Mouse (Mus musculus): ENCODE measurements around the gene Dlg2. TPM values are rescaled to one million over a fixed set of nuclear protein-coding genes. Genes with fewer than 3 reads are reported as not detected.

The Dlg2 gene
- total RNA-seq (2021) = 1 to 10 TPM; 1.7 to 2.3 TPM
- long read RNA-seq, experiment 1, partial matches to known transcripts = 0 of 1 reads
- long read RNA-seq, experiment 1, other reads (novel, unspliced or antisense) = 1 of 1 reads
- long read RNA-seq, experiment 2, partial matches to known transcripts = 0 of 1 reads
- long read RNA-seq, experiment 2, other reads (novel, unspliced or antisense) = 1 of 1 reads

DNA sequence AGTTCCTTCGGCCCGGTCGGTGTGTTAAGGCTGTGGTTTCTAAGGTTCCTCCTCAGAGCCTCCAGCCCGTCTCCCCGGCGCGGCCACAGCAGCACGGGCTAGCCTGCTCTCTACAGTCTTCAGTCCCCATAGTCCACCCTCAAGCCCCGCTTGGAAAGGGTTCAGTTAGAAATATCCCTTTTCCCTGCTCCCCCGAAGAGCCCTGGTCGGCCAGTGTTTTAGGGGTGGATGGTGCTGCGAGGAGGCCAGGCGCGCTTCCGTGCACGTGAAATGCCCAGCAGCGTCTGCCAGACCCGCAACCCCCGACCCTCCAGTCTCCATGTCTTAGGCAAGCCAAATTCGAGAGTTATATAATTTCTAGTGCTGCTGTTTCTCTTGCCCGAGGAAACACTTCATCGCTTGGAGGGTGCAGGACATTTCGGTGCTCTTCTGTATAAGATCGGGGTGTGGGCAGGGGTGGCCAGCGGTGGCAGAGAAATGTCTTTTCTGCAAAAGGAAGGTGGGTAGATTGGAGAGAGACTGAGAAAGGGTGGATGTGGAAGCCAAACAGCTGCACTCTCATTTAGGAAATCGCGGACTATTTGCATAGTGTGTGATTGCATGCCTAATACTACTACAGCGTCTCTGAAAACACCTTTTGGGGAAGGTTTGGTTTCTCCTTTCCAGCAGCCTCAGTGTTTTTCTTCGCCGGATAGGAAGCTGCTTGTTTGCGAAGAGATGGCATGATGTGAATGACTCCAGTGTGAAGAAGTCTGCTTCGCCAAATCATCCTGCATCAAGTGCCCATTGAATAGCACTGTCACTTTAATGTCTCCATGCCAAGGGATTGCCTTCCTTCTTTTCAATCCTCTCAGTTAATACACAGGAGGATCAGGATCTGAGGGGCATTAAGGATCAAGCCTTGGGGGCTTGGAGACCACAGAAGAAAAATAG lies at the start of gene Dlg2:
TSS of gene Dlg2 (plus strand) at position 360 of the 933 bp plus-strand sequence.
- DNase-seq = no peak

DNA sequence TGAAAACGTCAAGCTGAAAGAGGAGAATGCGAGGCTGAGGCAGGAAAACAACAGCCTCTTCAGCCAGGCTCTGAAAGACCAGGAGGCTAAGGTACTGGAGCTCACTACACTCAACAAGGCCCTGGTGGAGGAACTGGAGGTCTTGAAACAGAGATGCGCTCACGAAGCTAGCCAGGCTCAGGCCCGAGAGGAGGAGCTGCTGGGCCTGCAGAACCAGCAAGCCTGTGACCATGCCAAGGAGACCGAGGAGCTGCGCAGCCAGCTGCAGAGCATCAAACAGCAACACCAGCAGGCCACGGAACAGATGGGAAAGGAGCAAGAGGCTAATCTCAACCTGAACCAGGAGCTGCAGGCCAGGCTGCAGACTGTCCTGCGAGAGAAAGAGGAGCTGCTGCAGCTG lies 49.5 kb upstream of the Dlg2 start:
- DNase-seq = peak in 1 of 2 experiments; percentile 47

GRCm38 (mm10) chr7:90432221-90432620 lies 44.3 kb upstream of the Dlg2 start:
- DNase-seq = no peak

DNA sequence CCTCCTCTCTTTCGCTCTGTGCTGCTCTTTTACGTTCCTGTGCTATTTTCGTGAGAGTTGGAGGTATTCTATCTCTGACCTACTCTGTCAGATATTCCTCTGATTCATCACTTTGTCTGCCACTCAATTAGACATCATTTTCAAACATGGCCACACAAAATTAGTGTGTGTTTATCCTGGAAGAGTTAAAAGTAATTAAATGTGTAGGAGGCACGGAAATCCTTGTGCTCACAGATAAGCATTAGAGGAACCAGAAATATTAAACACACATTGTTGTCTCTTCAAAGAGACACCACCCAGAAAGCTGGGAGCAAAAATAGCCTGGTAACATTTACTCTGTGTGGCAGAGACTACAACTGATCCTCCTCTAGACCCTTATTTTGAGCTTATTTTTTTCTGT lies 36.4 kb upstream of the Dlg2 start:
- DNase-seq = no peak

DNA sequence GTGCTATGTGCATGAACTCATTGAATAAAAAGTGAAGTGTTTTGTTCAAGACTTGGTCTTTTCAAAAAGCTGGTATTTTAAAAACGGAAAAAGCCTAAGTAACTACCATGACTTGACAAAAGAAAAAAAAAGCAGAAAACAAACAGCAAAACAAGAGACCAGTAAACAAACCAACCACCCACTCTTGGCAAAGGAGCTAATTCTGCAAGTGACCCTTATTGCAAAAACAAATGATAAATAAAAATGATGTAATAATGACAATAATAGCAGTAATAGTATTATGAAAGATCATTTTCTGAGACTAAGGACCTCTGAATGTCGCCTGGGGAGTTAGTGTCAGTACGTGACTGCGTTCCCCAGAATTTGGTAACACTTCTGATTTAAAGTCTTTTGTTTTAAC lies 34.4 kb upstream of the Dlg2 start:
- DNase-seq = no peak

DNA sequence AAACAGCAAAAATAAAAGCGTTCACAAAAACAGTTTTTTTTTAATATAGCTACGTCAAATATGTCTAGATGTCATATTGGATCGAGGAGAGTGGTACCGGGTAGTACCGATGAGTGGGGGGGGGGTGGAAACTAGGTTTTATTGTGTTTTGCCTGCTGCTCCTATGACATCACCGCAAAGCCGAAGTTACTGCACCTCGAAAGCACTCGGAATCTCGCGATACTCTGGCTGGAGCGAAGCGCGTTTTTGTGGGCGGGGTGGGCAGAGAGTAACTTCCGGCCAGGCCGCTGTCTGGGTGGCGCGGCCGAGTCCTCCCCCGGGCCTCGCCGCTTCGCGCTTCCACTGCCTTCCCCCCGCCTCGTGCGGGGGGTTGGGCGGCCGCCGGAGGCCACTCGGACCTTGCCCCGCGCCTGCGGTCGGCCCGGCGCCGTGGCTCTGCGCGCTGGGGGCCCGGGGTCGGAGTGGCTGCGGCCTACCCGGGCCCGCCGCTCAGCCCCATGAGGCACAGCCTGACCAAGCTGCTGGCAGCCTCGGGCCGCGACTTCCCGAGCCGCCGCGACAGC lies 33.9 kb upstream of the Dlg2 start, which contains the start of gene Crebzf:
TSS of gene Crebzf (plus strand) at position 212 of the 563 bp plus-strand sequence.
- peak; percentile 97 to 98 for DNase-seq

DNA sequence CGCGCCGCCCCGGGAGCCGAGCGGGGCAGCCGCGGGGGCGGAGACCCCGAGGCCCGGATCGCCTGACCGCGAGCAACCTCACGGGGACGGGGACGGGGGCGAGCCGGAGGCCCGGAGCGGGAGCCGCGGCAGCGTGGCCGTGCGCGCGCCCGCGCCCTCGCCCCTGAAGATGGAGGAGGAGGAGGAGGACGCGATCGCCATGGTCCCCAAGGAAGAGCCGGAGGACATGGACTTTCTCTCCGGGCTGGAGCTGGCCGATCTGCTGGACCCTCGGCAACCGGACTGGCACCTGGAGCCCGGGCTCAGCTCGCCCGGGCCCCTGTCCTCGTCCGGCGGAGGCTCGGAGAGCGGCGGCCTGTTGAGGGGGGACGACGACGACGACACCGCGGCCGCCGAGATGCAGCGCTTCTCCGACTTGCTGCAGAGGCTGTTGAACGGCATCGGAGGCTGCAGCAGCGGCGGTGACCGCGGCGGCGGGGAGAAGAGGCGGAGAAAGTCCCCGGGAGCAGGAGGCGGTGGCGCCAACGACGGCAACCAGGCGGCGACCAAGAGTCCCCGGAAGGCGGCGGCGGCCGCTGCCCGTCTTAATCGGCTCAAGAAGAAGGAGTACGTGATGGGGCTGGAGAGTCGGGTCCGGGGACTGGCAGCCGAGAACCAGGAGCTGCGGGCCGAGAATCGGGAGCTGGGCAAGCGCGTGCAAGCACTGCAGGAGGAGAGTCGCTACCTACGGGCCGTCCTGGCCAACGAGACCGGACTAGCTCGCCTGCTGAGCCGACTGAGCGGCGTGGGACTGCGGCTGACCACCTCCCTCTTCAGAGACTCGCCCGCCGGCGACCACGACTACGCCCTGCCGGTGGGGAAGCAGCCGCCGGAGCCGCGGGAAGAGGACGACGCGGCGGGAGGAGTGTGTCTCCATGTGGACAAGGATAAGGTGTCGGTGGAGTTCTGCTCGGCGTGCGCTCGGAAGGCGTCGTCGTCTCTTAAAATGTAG lies 33.1 kb upstream of the Dlg2 start:
- peak; percentile 76 to 78 for DNase-seq

DNA sequence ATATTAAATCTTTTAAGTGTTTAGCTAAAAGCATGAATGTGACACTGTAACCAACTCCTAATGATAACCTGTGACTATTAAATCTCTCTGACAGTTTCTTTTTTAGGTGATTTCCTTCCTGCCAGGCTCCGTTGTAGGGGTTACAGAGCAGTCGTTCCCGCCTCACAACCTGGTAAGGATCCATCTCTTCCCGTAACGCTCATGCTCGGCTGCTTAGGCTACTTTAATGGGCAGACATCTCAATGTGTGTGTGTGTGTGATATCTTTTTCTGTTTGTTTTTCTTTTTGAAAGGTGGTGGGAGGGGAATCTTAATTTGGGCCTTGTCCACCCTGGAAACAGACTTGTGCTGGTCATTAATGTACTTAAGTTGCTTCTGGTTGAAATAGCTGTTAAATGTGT lies 32.3 kb upstream of the Dlg2 start:
- DNase-seq = peak in 1 of 2 experiments; percentile 36

DNA sequence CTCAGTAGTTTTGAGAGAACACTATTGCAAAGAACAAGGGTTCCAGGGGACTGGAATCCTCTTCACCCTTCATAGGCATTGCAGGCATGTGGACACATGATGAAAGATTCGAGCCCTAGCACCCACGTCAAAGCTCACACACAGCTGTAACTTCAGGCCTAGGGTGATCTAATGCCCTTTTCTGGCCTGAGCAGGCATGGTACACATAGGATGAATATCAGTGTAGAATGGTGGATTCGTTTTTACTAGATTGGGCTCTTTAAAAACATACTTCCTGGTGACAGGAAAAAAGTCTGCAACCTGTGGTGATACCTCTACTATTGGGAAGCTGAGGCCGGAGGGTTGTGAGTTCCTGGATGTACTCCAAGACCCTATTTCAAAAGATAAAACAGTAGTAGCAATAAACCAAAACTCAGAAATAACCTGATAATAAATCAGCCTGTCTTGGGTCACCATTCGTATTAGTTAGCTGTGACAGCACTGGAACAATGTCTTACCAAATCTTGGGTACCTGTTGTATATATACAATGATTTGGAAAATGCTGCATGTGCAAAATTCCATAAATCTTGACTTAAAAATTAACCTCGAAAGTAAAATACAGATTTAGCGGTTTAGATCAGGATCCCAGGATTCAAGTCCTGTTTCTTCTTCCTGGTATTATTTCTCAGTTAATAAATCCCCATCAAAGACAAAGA lies 20.2 kb upstream of the Dlg2 start:
- peak in 1 of 2 experiments; percentile 26 for DNase-seq

DNA sequence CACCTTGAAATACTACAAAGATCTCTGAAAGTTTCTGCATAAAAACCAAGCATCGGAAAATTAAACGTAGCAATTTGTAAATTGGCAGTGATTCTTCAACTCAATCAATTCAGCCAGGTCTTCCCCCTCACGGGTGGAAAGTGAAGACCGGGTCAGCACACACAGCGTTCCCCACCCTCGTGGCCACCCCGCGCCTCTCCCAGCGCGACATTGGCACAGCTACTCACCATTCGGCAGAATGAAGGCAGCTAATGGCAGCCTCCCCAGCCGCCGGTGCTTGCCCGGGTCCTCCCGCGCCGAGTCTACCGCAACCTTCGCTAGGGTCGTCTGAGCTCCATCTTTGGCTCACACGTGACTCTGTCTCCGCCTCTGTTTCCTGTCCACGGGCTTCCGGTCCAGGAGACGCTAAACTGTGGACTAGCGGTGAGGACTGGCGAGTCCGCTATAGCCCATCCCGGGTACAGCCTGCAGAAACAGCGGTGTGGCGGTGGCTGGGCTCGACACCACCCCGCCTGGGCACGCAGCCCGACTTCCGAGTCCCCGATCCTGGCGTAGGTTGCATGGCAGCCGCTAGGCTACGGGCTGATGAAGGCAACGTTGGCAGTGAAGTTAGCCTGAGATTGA lies 19.5 kb upstream of the Dlg2 start, which contains the start of gene Tmem126a:
TSS of gene Tmem126a (minus strand) at position 385 of the 624 bp plus-strand sequence.
- DNase-seq = peak; percentile 91 to 94

DNA sequence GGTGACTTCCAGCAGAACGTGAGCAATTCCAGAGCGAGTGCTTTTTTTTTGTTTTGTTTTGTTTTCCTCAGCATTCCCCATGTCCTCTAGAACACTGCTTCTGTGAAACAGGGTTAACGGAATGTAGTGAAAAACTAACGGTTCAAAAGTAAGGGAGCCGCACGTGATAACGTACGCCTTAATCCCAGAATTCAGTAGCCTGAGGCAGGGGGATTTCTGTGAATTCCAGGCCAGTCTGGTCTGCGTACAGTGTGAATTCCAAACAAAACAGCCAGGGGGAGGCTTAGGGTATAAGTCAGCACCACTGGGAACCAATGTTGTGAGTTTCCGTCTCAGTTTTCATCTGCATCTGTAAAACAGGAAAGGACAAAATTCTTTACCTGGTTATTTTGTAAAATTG lies 19.0 kb upstream of the Dlg2 start:
- peak; percentile 27 to 45 for DNase-seq

DNA sequence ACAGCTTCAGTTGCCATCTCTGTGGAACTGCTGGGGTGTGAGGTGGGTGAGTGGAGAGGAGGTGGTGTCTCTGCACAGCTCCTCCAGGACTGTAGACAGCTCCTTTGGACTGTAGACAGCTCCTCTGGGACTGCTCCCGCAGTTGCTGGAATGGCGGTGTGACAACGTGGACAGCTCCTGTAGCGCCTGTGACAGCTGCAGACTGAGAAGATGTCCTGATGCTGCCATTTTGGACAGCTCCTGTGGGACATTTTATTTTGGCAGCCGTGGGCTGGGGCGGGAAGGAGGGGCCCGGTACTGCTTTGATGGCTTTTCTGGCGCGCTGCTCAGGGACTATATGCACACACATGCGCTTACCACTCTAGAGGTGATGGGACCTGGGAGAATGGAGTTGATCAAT lies 16.1 kb upstream of the Dlg2 start:
- no peak for DNase-seq

DNA sequence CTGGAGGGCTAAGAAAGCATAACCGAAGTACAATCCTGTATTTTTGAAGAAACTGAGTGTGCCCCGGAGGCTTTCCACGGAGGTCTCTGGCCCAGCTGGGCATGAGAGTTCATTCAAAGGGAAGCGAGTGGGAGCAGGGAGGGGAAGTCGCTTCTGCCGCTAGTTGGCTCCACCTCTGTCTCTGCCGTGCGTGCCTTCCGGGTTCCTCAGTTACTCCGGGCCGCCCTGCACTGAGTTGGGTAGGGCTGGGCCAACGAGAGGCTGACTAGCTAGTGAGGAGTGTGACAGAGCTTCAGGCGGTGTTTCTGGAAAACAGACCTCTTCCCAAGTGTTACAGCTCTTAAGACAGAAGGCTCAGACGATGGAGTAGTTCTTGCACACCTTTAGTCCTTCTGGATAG lies 15.5 kb upstream of the Dlg2 start:
- peak; percentile 29 to 53 for DNase-seq

GRCm38 (mm10) chr7:90461441-90461840 lies 15.0 kb upstream of the Dlg2 start:
- DNase-seq = no peak

GRCm38 (mm10) chr7:90473511-90473910 lies 3.0 kb upstream of the Dlg2 start:
- DNase-seq = no peak

GRCm38 (mm10) chr7:90475793-90476312 lies 619 bp upstream of the Dlg2 start, which contains the start of gene Tmem126b:
TSS of gene Tmem126b (minus strand) at chr7:90476001.
- peak; percentile 100 for DNase-seq

DNA sequence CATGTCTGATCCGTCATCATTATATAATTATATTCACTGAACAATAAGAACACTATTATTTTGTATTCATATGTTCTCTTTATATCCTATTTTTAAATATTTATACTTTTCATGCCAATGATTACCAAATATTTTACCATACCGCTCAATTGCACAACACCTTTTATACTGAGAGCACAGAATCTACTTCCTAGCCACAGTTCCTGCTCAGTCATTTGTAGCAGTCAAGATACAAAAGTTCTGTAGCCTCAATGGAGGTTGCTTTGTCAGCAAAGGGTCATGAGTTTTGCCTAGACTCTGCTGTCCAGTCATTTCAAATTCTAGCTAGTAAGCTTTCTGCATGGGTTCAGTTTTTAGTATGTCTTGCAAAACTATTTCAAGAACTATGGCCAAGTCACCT lies 6.1 kb downstream of the Dlg2 start:
- DNase-seq = no peak

DNA sequence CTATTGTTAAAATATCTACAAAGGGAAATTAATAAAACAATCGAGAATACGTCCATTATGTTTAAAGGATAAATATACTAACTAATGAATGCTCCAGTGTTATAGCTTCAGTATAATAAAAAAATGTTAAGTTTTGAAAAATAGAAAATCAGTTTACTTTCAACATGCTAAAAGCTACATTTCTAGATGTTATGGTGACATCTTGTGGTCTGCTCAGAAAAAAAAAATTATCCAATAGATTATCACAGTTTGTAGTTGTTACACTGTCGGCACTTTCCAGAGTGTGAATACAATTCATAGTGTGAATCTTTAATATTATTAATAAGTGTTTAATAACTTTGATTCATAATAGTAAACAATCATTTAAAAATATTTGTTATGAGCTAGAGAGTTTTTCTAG lies 31.7 kb downstream of the Dlg2 start:
- no peak for DNase-seq

DNA sequence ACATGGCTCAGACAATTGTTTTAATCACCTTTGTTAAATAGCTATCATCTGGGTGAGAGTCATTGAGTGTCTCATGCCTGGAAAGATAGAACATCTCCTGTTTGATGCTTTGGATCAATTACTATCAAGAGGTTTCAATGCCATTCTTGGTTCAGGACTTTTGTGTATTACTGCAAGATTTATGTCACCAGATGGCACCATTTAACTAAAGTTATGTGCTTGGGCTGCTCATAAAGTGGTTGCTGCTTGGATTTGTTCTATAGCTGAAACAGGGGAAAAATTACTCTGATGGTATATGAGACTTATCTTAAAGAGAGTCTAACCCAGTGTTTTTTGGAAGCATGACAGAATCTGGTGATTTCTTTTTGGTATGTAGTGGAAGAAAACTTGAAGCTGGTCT lies 35.8 kb downstream of the Dlg2 start:
- no peak for DNase-seq
